Mouse (Mus musculus) kidney, embryonic 16.5 days (tissue): ENCODE measurements at regions not wholly inside any gene's neighbourhood (a gene's known extent, or its start where the extent isn't known, plus 50 kb on each side); places are given as distances from the start of the nearest gene placed in this dataset.
"Not testable (repeated sequence)": the region's sequence is repeated elsewhere in the genome, so short reads cannot be mapped to it uniquely, and the experiment has no call there.

Experiments
- ATAC-seq: fragments of 200-750 bp; cut with Nextera tagmentation; 2 replicates; pipeline ENCODE4 v1.8.0; 2017; ENCODE audit warnings: moderate TSS enrichment; ENCODE audit not compliant: low FRiP score, low TSS enrichment
- H3K27ac ChIP-seq: fragments of 300-500 bp; sonication (generic); 2 replicates; pipeline ENCODE4 v1.5.1; 2014; ENCODE audit warnings: low read length
- H3K27me3 ChIP-seq: fragments of 300-500 bp; sonication (generic); 2 replicates; pipeline ENCODE4 v1.6.1; 2014; ENCODE audit warnings: low read length, control low read depth, mixed read lengths; ENCODE audit not compliant: insufficient read depth
- H3K36me3 ChIP-seq: fragments of 300-500 bp; sonication (generic); 2 replicates; pipeline ENCODE4 v1.6.1; 2014; ENCODE audit warnings: low read length, control low read depth, mixed read lengths; ENCODE audit not compliant: insufficient read depth
- H3K4me1 ChIP-seq: fragments of 300-500 bp; sonication (generic); 2 replicates; pipeline ENCODE4 v1.6.1; 2014; ENCODE audit warnings: low read length, control low read depth, mixed read lengths; ENCODE audit not compliant: insufficient read depth
- H3K4me2 ChIP-seq: fragments of 300-500 bp; sonication (generic); replicated peaks from 2 replicates; pipeline ENCODE4 v1.6.1; 2014; ENCODE audit warnings: low read depth, low read length
- H3K4me3 ChIP-seq: fragments of 300-500 bp; sonication (generic); 2 replicates; pipeline ENCODE4 v1.5.1; 2014; ENCODE audit warnings: mild to moderate bottlenecking, low read length
- H3K9ac ChIP-seq: fragments of 300-500 bp; sonication (generic); replicated peaks from 2 replicates; pipeline ENCODE4 v1.6.1; 2014; ENCODE audit warnings: low read length
- H3K9me3 ChIP-seq: fragments of 300-500 bp; sonication (generic); 2 replicates; pipeline ENCODE4 v1.6.1; 2016; ENCODE audit warnings: low read length, control low read depth
- WGBS: fragments of 180-500 bp; shearing (Covaris S2); extraction: QIAGEN DNeasy Blood & Tissue Kit; methylation state at CpG from one replicate; pipeline ENCODE4 v1.1.7; 2014; 5-methylcytosine and 5-hydroxymethylcytosine counted together

- peaks cover 14% of the 10 kb centered on the region; the same call in 1 of the 2 replicates for H3K4me1 ChIP-seq
- H3K36me3 ChIP-seq = no peaks in the 10 kb centered on the region
- 46% methylated on average over 4 of the region's 4 CpGs for WGBS
- no peak overlapping the region for H3K27ac ChIP-seq
- no peak for ATAC-seq
- H3K4me2 ChIP-seq = no peak overlapping the region
- H3K27me3 ChIP-seq = no peaks in the 10 kb centered on the region
- no peak overlapping the region for H3K4me3 ChIP-seq
- H3K9ac ChIP-seq = no peak overlapping the region
- H3K9me3 ChIP-seq = no peaks in the 10 kb centered on the region; the same call in 1 of the 2 replicates
These were observed 61.4 kb upstream of the Chd2 start for GRCm38 (mm10) chr7:73602815-73603551.

- 29% methylated on average over 2 of the region's 2 CpGs for WGBS
These were observed 59.7 kb upstream of the Chd2 start for GRCm38 (mm10) chr7:73601336-73601735.

GRCm38 (mm10) chr7:73600776-73601175 lies 59.1 kb upstream of the Chd2 start:
- H3K9ac ChIP-seq = no peak overlapping the region
- no peaks in the 10 kb centered on the region; the same call in 1 of the 2 replicates for H3K9me3 ChIP-seq
- peaks cover 24% of the 10 kb centered on the region for H3K4me1 ChIP-seq
- ATAC-seq = no peak
- WGBS = 91% methylated on average over 1 of the region's 1 CpGs
- H3K4me2 ChIP-seq = no peak overlapping the region
- no peak overlapping the region for H3K4me3 ChIP-seq
- H3K27ac ChIP-seq = no peak overlapping the region
- H3K27me3 ChIP-seq = no peaks in the 10 kb centered on the region
- no peaks in the 10 kb centered on the region for H3K36me3 ChIP-seq

More at GRCm38 (mm10) chr7:73601336-73601735, 59.7 kb upstream of the Chd2 start:
- Histone ChIP-seq H3K4me1 (peaks cover 19% of the 10 kb centered on the region), H3K36me3 (no peaks in the 10 kb centered on the region), H3K9ac (no peak overlapping the region), H3K4me2 (no peak overlapping the region), H3K9me3 (no peaks in the 10 kb centered on the region; the same call in 1 of the 2 replicates), H3K27ac (no peak overlapping the region), H3K4me3 (no peak overlapping the region), H3K27me3 (no peaks in the 10 kb centered on the region)
- no peak for ATAC-seq

- not testable (repeated sequence) for ATAC-seq, H3K9ac ChIP-seq, H3K4me2 ChIP-seq, H3K4me3 ChIP-seq, H3K9me3 ChIP-seq, H3K36me3 ChIP-seq, H3K27ac ChIP-seq, H3K27me3 ChIP-seq
- 81% methylated on average over 3 of the region's 3 CpGs for WGBS
- peaks cover 29% of the 10 kb centered on the region for H3K4me1 ChIP-seq
These were observed 58.4 kb upstream of the Chd2 start for GRCm38 (mm10) chr7:73600003-73600385.

- H3K4me3 ChIP-seq = no peak overlapping the region
- no peak overlapping the region for H3K27ac ChIP-seq
- no peaks in the 10 kb centered on the region for H3K36me3 ChIP-seq
- no peaks in the 10 kb centered on the region for H3K27me3 ChIP-seq
- ATAC-seq = no peak
- WGBS = 90% methylated on average over 9 of the region's 9 CpGs
- H3K4me2 ChIP-seq = no peak overlapping the region
- H3K4me1 ChIP-seq = peaks cover 29% of the 10 kb centered on the region
- H3K9me3 ChIP-seq = no peaks in the 10 kb centered on the region; the same call in 1 of the 2 replicates
- H3K9ac ChIP-seq = no peak overlapping the region
These were observed 57.8 kb upstream of the Chd2 start for GRCm38 (mm10) chr7:73599354-73600002.

- Histone ChIP-seq H3K27me3 (no peaks in the 10 kb centered on the region), H3K4me3 (no peak overlapping the region), H3K4me2 (no peak overlapping the region), H3K9ac (no peak overlapping the region), H3K9me3 (no peaks in the 10 kb centered on the region; the same call in 1 of the 2 replicates), H3K36me3 (no peaks in the 10 kb centered on the region), H3K4me1 (peaks cover 34% of the 10 kb centered on the region), H3K27ac (no peak overlapping the region)
- WGBS = 76% methylated on average over 5 of the region's 5 CpGs
- ATAC-seq = no peak
These were observed 56.3 kb upstream of the Chd2 start for GRCm38 (mm10) chr7:73597968-73598367.

GRCm38 (mm10) chr7:73596866-73597840 lies 55.5 kb upstream of the Chd2 start:
- no peaks in the 10 kb centered on the region for H3K36me3 ChIP-seq
- no peaks in the 10 kb centered on the region; the same call in 1 of the 2 replicates for H3K9me3 ChIP-seq
- H3K4me3 ChIP-seq = no peak overlapping the region
- peaks cover 33% of the 10 kb centered on the region for H3K4me1 ChIP-seq
- no peaks in the 10 kb centered on the region for H3K27me3 ChIP-seq
- WGBS = 51% methylated on average over 11 of the region's 11 CpGs
- no peak for ATAC-seq
- no peak overlapping the region for H3K9ac ChIP-seq
- H3K4me2 ChIP-seq = no peak overlapping the region
- peak overlapping the region; percentile 96 for H3K27ac ChIP-seq

GRCm38 (mm10) chr7:73596415-73596814 lies 54.8 kb upstream of the Chd2 start:
- peak overlapping the region; percentile 96 for H3K27ac ChIP-seq
- H3K9ac ChIP-seq = no peak overlapping the region
- no peaks in the 10 kb centered on the region for H3K27me3 ChIP-seq
- H3K9me3 ChIP-seq = no peaks in the 10 kb centered on the region; the same call in 1 of the 2 replicates
- no peaks in the 10 kb centered on the region for H3K36me3 ChIP-seq
- H3K4me3 ChIP-seq = no peak overlapping the region
- no peak overlapping the region for H3K4me2 ChIP-seq
- 35% methylated on average over 2 of the region's 2 CpGs for WGBS
- no peak for ATAC-seq
- peaks cover 33% of the 10 kb centered on the region for H3K4me1 ChIP-seq

GRCm38 (mm10) chr7:73595860-73596259 lies 54.2 kb upstream of the Chd2 start:
- H3K27me3 ChIP-seq = no peaks in the 10 kb centered on the region
- no peaks in the 10 kb centered on the region; the same call in 1 of the 2 replicates for H3K9me3 ChIP-seq
- H3K4me1 ChIP-seq = peaks cover 33% of the 10 kb centered on the region
- H3K9ac ChIP-seq = no peak overlapping the region; the same call in 1 of the 2 replicates
- H3K4me2 ChIP-seq = peak overlapping the region; percentile 75
- H3K27ac ChIP-seq = peak overlapping the region; percentile 96
- ATAC-seq = no peak
- WGBS = 50% methylated on average over 9 of the region's 9 CpGs
- H3K36me3 ChIP-seq = no peaks in the 10 kb centered on the region
- no peak overlapping the region for H3K4me3 ChIP-seq
